Mouse (Mus musculus) liver, adult 2 months (tissue): Measurements from ENCODE around the gene Kif1c. TPM values are rescaled to one million over a fixed set of nuclear protein-coding genes. Genes with fewer than 3 reads are reported as not detected.

Experiments
- DNase-seq: peaks from one replicate; pipeline ENCODE4 v3.0.0-alpha.2; 2011; ENCODE audit warnings: low read depth, low spot score; ENCODE audit errors: extremely low read depth
- H3K27ac ChIP-seq: fragments of 200-500 bp; replicated peaks from 2 replicates; pipeline ENCODE4 v1.5.1; 2012; ENCODE audit warnings: low read depth, mild to moderate bottlenecking, control low read depth, inconsistent platforms, low read length; ENCODE audit not compliant: insufficient read depth
- H3K27me3 ChIP-seq: fragments of 200-500 bp; 2 replicates; pipeline ENCODE4 v1.6.1; 2012; ENCODE audit warnings: mild to moderate bottlenecking, moderate library complexity, low read length, inconsistent platforms; ENCODE audit not compliant: control insufficient read depth, insufficient read depth
- H3K36me3 ChIP-seq: fragments of 200-500 bp; 2 replicates; pipeline ENCODE4 v1.6.1; 2012; ENCODE audit warnings: low read length, inconsistent platforms; ENCODE audit not compliant: control insufficient read depth, insufficient read depth
- H3K4me1 ChIP-seq: fragments of 200-500 bp; 2 replicates; pipeline ENCODE4 v1.6.1; 2011; ENCODE audit warnings: low read length; ENCODE audit not compliant: control insufficient read depth, insufficient read depth
- H3K4me3 ChIP-seq: fragments of 200-500 bp; 2 replicates; pipeline ENCODE4 v1.5.1; 2011; ENCODE audit warnings: low read depth, mild to moderate bottlenecking, control low read depth, low read length, moderate library complexity; ENCODE audit not compliant: insufficient read depth
- H3K79me2 ChIP-seq: fragments of 200-500 bp; 2 replicates; pipeline ENCODE4 v1.6.1; 2012; ENCODE audit warnings: inconsistent platforms, mild to moderate bottlenecking, low read length, moderate library complexity; ENCODE audit not compliant: control insufficient read depth, insufficient read depth
- H3K9ac ChIP-seq: fragments of 200-500 bp; 2 replicates; pipeline ENCODE4 v1.6.1; 2012; ENCODE audit warnings: low read depth, mild to moderate bottlenecking, control low read depth, inconsistent platforms, low read length
- CTCF ChIP-seq: fragments of 200-500 bp; IDR thresholded peaks from 2 replicates; pipeline ENCODE4 v1.5.1; 2011; ENCODE audit warnings: low read depth, low read length, control low read depth
- POLR2A ChIP-seq: fragments of 200-500 bp; IDR thresholded peaks from 2 replicates; pipeline ENCODE4 v1.6.1; 2011; ENCODE audit warnings: low read length, control low read depth; ENCODE audit not compliant: insufficient read depth; ENCODE audit errors: extremely low read depth
- WGBS: fragments of 180-500 bp; shearing (Covaris S2); methylation state at CpG from one replicate; pipeline ENCODE4 v1.1.7; 2018; 5-methylcytosine and 5-hydroxymethylcytosine counted together
- polyA plus RNA-seq: library from polyadenylated mRNA; depleted of rRNA; stranded (reverse); fragments of >200 nt; gene quantifications from 2 replicates; pipeline ENCODE4 v1.2.3, GENCODE M21; 2012
- total RNA-seq: library from RNA; depleted of rRNA; stranded (reverse); fragments of >200 nt; gene quantifications from 2 replicates; pipeline ENCODE4 v1.2.3, GENCODE M21; 2014

Kif1c gene
- total and polyA plus RNA-seq, 2 experiments, result 50.8 to 75.6 TPM

- peaks cover 2% of the 10 kb centered on the region; the same call in 1 of the 2 replicates for H3K36me3 ChIP-seq
- no peak for DNase-seq
- H3K27me3 ChIP-seq, result no peaks in the 10 kb centered on the region
- no peaks in the 10 kb centered on the region for H3K79me2 ChIP-seq
- WGBS, result 82% methylated on average over 4 of the region's 4 CpGs
- H3K9ac ChIP-seq, result no peak overlapping the region
- no peak overlapping the region for H3K4me3 ChIP-seq
- H3K27ac ChIP-seq, result no peak overlapping the region
- TF ChIP-seq POLR2A (no peak), CTCF (no peak)
- H3K4me1 ChIP-seq, result 0 out of 2 replicates have a peak, but pooled peaks cover 5% of the 10 kb centered on the region
Measured at GRCm38 (mm10) chr11:70689578-70689977, 10.8 kb upstream of the Kif1c start.

- H3K4me1 ChIP-seq, result 0 out of 2 replicates have a peak, but pooled peaks cover 2% of the 10 kb centered on the region
- H3K27ac ChIP-seq, result no peak overlapping the region
- no peaks in the 10 kb centered on the region for H3K79me2 ChIP-seq
- 83% methylated on average over 3 of the region's 3 CpGs for WGBS
- DNase-seq, result no peak
- no peak overlapping the region for H3K9ac ChIP-seq
- no peak for TF ChIP-seq CTCF
- H3K4me3 ChIP-seq, result no peak overlapping the region
- H3K27me3 ChIP-seq, result no peaks in the 10 kb centered on the region
- no peaks in the 10 kb centered on the region for H3K36me3 ChIP-seq
Measured at GRCm38 (mm10) chr11:70693504-70693903, 6.8 kb upstream of the Kif1c start.

GRCm38 (mm10) chr11:70697376-70697775 lies 3.0 kb upstream of the Kif1c start:
- Histone ChIP-seq H3K4me1 (peaks cover 5% of the 10 kb centered on the region), H3K27ac (no peak overlapping the region), H3K9ac (no peak overlapping the region), H3K4me3 (no peak overlapping the region), H3K36me3 (no peaks in the 10 kb centered on the region), H3K79me2 (peaks cover 15% of the 10 kb centered on the region), H3K27me3 (no peaks in the 10 kb centered on the region)
- 76% methylated on average over 3 of the region's 3 CpGs for whole genome bisulfite sequencing
- TF ChIP-seq POLR2A, result no peak
- no peak for TF ChIP-seq CTCF
- no peak for DNase-seq

- peak; percentile 90 for DNase-seq
- no peaks in the 10 kb centered on the region for H3K27me3 ChIP-seq
- peak overlapping the region; percentile 36 for H3K4me3 ChIP-seq
- H3K4me1 ChIP-seq, result peaks cover 16% of the 10 kb centered on the region
- H3K79me2 ChIP-seq, result peaks cover 17% of the 10 kb centered on the region
- peaks cover 4% of the 10 kb centered on the region for H3K36me3 ChIP-seq
- H3K27ac ChIP-seq, result peak overlapping the region; percentile 77
- WGBS, result 25% methylated on average over 2 of the region's 2 CpGs
- TF ChIP-seq POLR2A (no peak), CTCF (no peak)
- H3K9ac ChIP-seq, result peak overlapping the region; percentile 71
Measured at GRCm38 (mm10) chr11:70699051-70699450, 1.3 kb upstream of the Kif1c start.

- under 1% methylated on average over 34 of the region's 34 CpGs for WGBS
- H3K27ac ChIP-seq, result peak overlapping the region; percentile 98
Measured at GRCm38 (mm10) chr11:70700613-70701012, 265 bp downstream of the Kif1c start.

GRCm38 (mm10) chr11:70701221-70701955 lies 1.0 kb downstream of the Kif1c start:
- Histone ChIP-seq H3K27me3 (no peaks in the 10 kb centered on the region), H3K4me3 (peak overlapping the region; percentile 85), H3K4me1 (peaks cover 16% of the 10 kb centered on the region), H3K9ac (peak overlapping the region; percentile 96), H3K79me2 (peaks cover 17% of the 10 kb centered on the region), H3K36me3 (peaks cover 22% of the 10 kb centered on the region), H3K27ac (peak overlapping the region; percentile 98)
- 3% methylated on average over 10 of the region's 10 CpGs for WGBS
- peak; percentile 69 for DNase-seq
- no peak for TF ChIP-seq CTCF
- TF ChIP-seq POLR2A, result no peak

More at GRCm38 (mm10) chr11:70700613-70701012, 265 bp downstream of the Kif1c start:
- Histone ChIP-seq H3K9ac (peak overlapping the region; percentile 96), H3K27me3 (no peaks in the 10 kb centered on the region), H3K4me3 (peak overlapping the region; percentile 85), H3K79me2 (peaks cover 17% of the 10 kb centered on the region), H3K4me1 (peaks cover 16% of the 10 kb centered on the region), H3K36me3 (peaks cover 14% of the 10 kb centered on the region)
- TF ChIP-seq CTCF (no peak), POLR2A (peak; percentile 49; the same call in 1 of the 2 replicates)
- peak; percentile 67 for DNase-seq
